Mouse (Mus musculus): Measurements from ENCODE around the gene Ces2b.
"Not testable (repeated sequence)": the region's sequence is repeated elsewhere in the genome, so short reads cannot be mapped to it uniquely, and the experiment has no call there.

DNA sequence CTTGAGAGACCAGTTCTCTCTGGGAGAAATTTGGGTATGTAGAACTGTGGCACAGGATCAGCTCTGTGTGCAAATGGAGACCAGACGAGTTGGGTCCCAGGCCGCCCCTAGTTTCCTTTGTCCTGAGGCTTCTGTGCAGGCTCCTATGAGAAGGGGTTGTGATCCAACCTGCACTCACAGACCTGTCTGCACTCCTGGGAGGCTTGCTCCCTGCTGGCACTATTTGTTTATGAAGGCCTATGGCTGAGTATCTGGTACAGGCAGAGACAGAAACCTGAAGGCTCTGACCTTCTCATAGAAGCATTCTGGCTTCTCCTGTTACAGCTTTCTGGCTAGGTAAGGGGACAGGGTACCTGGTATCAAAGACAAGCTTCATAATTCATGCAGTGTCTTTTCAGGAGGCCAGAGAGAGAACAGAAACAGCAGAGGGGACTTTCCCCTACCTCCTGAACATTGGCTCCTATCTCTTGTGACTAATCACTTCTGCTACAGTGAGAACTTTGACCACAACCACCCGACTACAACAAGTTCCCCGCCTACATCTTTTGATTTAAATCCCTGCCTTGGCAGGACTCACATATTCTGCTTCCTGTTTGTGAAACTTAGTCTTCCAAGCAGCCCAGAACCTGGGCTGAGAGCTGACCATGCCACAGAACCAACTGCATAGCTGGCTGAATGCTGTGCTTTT, 35.6 kb downstream of the Ces2b start:
- not testable (repeated sequence) for TF ChIP-seq POLR2A (IDR thresholded peaks at IDR 0.05; ENCODE audit: extremely low read depth, insufficient read depth, low read length); CTCF (IDR thresholded peaks at IDR 0.05; ENCODE audit: low read depth, low read length)
